Mouse (Mus musculus): Measurements from ENCODE around the gene Pkp1. TPM values are rescaled to one million over a fixed set of nuclear protein-coding genes. Genes with fewer than 3 reads are reported as not detected.

Gene Pkp1
- polyA plus RNA-seq, 1 experiment: 40.6 TPM

DNA sequence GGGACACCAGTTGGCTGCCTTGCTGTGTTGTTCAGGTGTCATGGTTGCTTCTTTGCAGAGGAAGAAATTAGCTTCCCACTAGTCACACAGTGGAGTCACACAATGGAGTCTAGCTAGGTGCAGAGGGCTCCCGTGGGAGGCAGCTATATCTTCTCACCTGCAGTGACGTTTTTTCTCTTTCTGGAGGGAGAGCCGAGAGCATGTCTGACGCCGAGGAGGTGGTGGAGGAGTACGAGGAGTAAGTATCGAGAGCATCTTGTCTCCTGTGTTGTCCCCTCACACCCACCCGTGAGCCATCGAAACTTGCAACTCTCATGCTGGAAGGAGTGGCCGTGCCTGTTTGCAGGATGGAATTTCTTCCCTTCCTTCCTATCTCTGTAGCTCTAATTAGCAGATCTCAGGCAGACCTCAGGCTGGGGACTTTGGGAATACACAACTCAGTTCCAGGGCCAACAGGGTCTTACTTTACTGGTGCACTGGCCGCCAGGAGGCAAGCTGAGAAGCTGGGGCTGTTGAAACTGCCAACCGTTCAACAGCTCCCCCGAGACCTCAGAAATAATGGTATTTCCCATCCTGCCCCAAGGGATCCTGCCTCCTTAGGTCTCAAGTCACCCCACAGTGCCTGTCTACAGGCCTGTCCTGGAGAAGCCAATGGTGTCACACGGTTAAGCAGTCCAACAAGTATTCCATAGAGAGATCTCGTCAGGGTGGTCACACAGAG, 78.2 kb downstream of the Pkp1 start:
- TF ChIP-seq POLR2A (IDR thresholded peaks at IDR 0.05; ENCODE audit: borderline replicate concordance, extremely low read depth, low read depth, low read length) (no peak), CTCF (IDR thresholded peaks at IDR 0.05; ENCODE audit: insufficient read depth, low read length) (no peak)
- no peak overlapping the region for H3K4me3 ChIP-seq (replicated peaks; ENCODE audit: extremely low read depth, low read depth, low read length)
- DNase-seq: no peak
- H3K4me1 ChIP-seq (ENCODE audit: control insufficient read depth, insufficient read depth, low read length): no peaks in the 10 kb centered on the region; the same call in 1 of the 2 replicates
- 72% methylated on average over 15 of the region's 15 CpGs for WGBS

DNA sequence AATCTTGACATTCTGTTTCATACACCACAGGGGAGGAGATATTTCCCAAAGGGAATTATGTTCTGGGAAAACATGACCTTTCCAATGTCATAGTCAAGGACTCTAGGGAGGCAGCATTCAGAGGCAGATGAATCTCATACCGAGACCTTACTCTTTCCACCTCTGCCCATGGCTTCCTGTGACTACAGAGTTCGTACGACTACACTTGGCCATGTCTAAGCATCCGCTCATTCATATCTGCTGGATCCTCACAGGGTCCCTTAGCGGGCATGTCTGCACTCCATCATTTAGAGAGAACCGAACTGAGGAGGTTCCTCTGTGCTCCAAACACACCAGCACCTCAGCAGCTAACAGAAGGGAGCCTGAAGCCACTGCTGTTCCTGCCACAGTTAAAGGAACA, 79.9 kb downstream of the Pkp1 start:
- 83% methylated on average over 6 of the region's 6 CpGs for WGBS
- H3K4me1 ChIP-seq (ENCODE audit: control insufficient read depth, insufficient read depth, low read length): no peaks in the 10 kb centered on the region; the same call in 1 of the 2 replicates
- no peak overlapping the region for H3K4me3 ChIP-seq (replicated peaks; ENCODE audit: extremely low read depth, low read depth, low read length)
- DNase-seq: no peak
- no peak for TF ChIP-seq CTCF (IDR thresholded peaks at IDR 0.05; ENCODE audit: insufficient read depth, low read length)
- no peak for TF ChIP-seq POLR2A (IDR thresholded peaks at IDR 0.05; ENCODE audit: borderline replicate concordance, extremely low read depth, low read depth, low read length)

- 62% methylated on average over 4 of the region's 4 CpGs for WGBS
- Histone ChIP-seq H3K4me1 (ENCODE audit: control insufficient read depth, insufficient read depth, low read length) (no peaks in the 10 kb centered on the region), H3K4me3 (replicated peaks; ENCODE audit: extremely low read depth, low read depth, low read length) (no peak overlapping the region)
- no peak for TF ChIP-seq CTCF (IDR thresholded peaks at IDR 0.05; ENCODE audit: insufficient read depth, low read length)
- no peak for TF ChIP-seq POLR2A (IDR thresholded peaks at IDR 0.05; ENCODE audit: borderline replicate concordance, extremely low read depth, low read depth, low read length)
- DNase-seq: no peak
These were observed 80.4 kb downstream of the Pkp1 start for GRCm38 (mm10) chr1:135838626-135839025.

GRCm38 (mm10) chr1:135835716-135836483, 83.1 kb downstream of the Pkp1 start, which contains the start of gene Tnnt2:
Gene Tnnt2, plus strand, starts transcription at chr1:135836354.
- 43% methylated on average over 9 of the region's 9 CpGs for WGBS
- H3K4me1 ChIP-seq (ENCODE audit: control insufficient read depth, insufficient read depth, low read length): no peaks in the 10 kb centered on the region
- no peak within 1 kb of the TSS for H3K4me3 ChIP-seq (replicated peaks; ENCODE audit: extremely low read depth, low read depth, low read length)
- no peak for TF ChIP-seq CTCF (IDR thresholded peaks at IDR 0.05; ENCODE audit: insufficient read depth, low read length)
- no peak for TF ChIP-seq POLR2A (IDR thresholded peaks at IDR 0.05; ENCODE audit: borderline replicate concordance, extremely low read depth, low read depth, low read length)
- DNase-seq: no peak

GRCm38 (mm10) chr1:135834983-135835382, 84.0 kb downstream of the Pkp1 start:
- no peak for DNase-seq
- Histone ChIP-seq H3K4me1 (ENCODE audit: control insufficient read depth, insufficient read depth, low read length) (no peaks in the 10 kb centered on the region), H3K4me3 (replicated peaks; ENCODE audit: extremely low read depth, low read depth, low read length) (no peak overlapping the region)
- TF ChIP-seq CTCF (IDR thresholded peaks at IDR 0.05; ENCODE audit: insufficient read depth, low read length) (no peak), POLR2A (IDR thresholded peaks at IDR 0.05; ENCODE audit: borderline replicate concordance, extremely low read depth, low read depth, low read length) (no peak)
- WGBS: 84% methylated on average over 8 of the region's 8 CpGs

- TF ChIP-seq POLR2A (IDR thresholded peaks at IDR 0.05; ENCODE audit: borderline replicate concordance, extremely low read depth, low read depth, low read length) (no peak), CTCF (IDR thresholded peaks at IDR 0.05; ENCODE audit: insufficient read depth, low read length) (no peak)
- no peak for DNase-seq
- Histone ChIP-seq H3K4me3 (replicated peaks; ENCODE audit: extremely low read depth, low read depth, low read length) (no peak overlapping the region), H3K4me1 (ENCODE audit: control insufficient read depth, insufficient read depth, low read length) (no peaks in the 10 kb centered on the region)
- WGBS: 72% methylated on average over 6 of the region's 6 CpGs
These were observed 84.7 kb downstream of the Pkp1 start for GRCm38 (mm10) chr1:135834206-135834859.

GRCm38 (mm10) chr1:135828918-135829317, 90.1 kb downstream of the Pkp1 start:
- Histone ChIP-seq H3K4me3 (replicated peaks; ENCODE audit: extremely low read depth, low read depth, low read length) (no peak overlapping the region), H3K4me1 (ENCODE audit: control insufficient read depth, insufficient read depth, low read length) (no peaks in the 10 kb centered on the region)
- WGBS: 9% methylated on average over 1 of the region's 1 CpGs
- no peak for DNase-seq
- TF ChIP-seq POLR2A (IDR thresholded peaks at IDR 0.05; ENCODE audit: borderline replicate concordance, extremely low read depth, low read depth, low read length) (no peak), CTCF (IDR thresholded peaks at IDR 0.05; ENCODE audit: insufficient read depth, low read length) (peak; percentile 47)

DNA sequence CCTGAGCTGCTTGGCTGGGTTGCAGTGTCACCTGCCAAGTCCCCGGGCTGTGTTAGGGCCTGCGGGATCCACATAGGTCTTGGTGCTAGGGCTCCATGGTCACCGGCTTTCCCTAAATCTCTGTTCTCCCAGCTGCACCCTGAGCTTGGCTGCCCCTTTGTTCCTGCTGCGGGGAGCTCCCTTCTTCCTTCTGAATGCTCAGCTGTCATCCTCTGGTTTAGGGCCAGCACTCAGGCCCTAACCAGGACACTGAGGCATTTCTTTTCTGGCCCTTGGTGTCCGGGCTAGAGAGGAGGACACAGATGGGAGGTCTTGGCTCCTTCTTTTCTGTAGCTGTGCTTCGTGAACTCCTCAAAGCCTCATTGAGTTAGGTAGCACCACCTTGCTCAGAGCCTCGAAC, 97.2 kb downstream of the Pkp1 start:
- no peak overlapping the region for H3K4me3 ChIP-seq (replicated peaks; ENCODE audit: extremely low read depth, low read depth, low read length)
- no peak for DNase-seq
- WGBS: 85% methylated on average over 7 of the region's 7 CpGs
- TF ChIP-seq POLR2A (IDR thresholded peaks at IDR 0.05; ENCODE audit: borderline replicate concordance, extremely low read depth, low read depth, low read length) (no peak), CTCF (IDR thresholded peaks at IDR 0.05; ENCODE audit: insufficient read depth, low read length) (no peak)
- H3K4me1 ChIP-seq (ENCODE audit: control insufficient read depth, insufficient read depth, low read length): no peaks in the 10 kb centered on the region; the same call in 1 of the 2 replicates

Other genes starting within 250 kb of the Pkp1 start
- gene Csrp1, start 199.1 kb downstream of the Pkp1 start, polyA plus RNA-seq (2012; rRNA removed): 556 and 717 TPM in 2 replicates
- 98.6 and 156 TPM in 2 replicates for gene Phlda3, start 153.1 kb downstream of the Pkp1 start, polyA plus RNA-seq (2012; rRNA removed)
- gene Tnni1, start 139.8 kb downstream of the Pkp1 start, polyA plus RNA-seq (2012; rRNA removed): 0.26 and 1.5 TPM in 2 replicates
- gene Lad1, start 100.6 kb downstream of the Pkp1 start, polyA plus RNA-seq (2012; rRNA removed): 6.9 and 43.2 TPM in 2 replicates
- gene Tnnt2, start 82.9 kb downstream of the Pkp1 start, polyA plus RNA-seq (2012; rRNA removed): 31.3 and 74.6 TPM in 2 replicates
- gene Igfn1, start 87.1 kb upstream of the Pkp1 start, polyA plus RNA-seq (2012; rRNA removed): 0.05 TPM in 1 of 2 replicates, not detected in the other
- 56.4 and 73.2 TPM in 2 replicates for gene Tmem9, start 88.9 kb upstream of the Pkp1 start, polyA plus RNA-seq (2012; rRNA removed)
- not detected in 2 replicates for gene Ascl5, start 131.6 kb upstream of the Pkp1 start, polyA plus RNA-seq (2012; rRNA removed)
- gene Cacna1s, start 133.5 kb upstream of the Pkp1 start, polyA plus RNA-seq (2012; rRNA removed): 2.9 and 7.5 TPM in 2 replicates
- gene Kif21b, start 212.2 kb upstream of the Pkp1 start, polyA plus RNA-seq (2012; rRNA removed): 12.1 and 14.4 TPM in 2 replicates